Mouse (Mus musculus) common myeloid progenitor, adult 5-6 weeks (primary cell): ENCODE measurements around the gene Dnmt3a. TPM values are rescaled to one million over a fixed set of nuclear protein-coding genes. Genes with fewer than 3 reads are reported as not detected.

ENCODE experiments used
- ATAC-seq: replicated peaks from 2 replicates; pipeline ENCODE4 v1.8.0; 2016; ENCODE audit warnings: low read depth, mild to moderate bottlenecking, moderate TSS enrichment, inconsistent platforms; ENCODE audit not compliant: poor library complexity, severe bottlenecking
- total RNA-seq: library from RNA; stranded (forward); fragments of 200-1000, 187-1606 nt; gene quantifications from 2 replicates; pipeline ENCODE4 v1.2.3, GENCODE M21; 2017

Dnmt3a gene
- 23.7 and 24.7 TPM in 2 replicates for total RNA-seq

- no peak for ATAC-seq
These were observed at the start of gene Dnmt3a for GRCm38 (mm10) chr12:3805852-3806251. TSS of gene Dnmt3a (plus strand) at chr12:3806007.

DNA sequence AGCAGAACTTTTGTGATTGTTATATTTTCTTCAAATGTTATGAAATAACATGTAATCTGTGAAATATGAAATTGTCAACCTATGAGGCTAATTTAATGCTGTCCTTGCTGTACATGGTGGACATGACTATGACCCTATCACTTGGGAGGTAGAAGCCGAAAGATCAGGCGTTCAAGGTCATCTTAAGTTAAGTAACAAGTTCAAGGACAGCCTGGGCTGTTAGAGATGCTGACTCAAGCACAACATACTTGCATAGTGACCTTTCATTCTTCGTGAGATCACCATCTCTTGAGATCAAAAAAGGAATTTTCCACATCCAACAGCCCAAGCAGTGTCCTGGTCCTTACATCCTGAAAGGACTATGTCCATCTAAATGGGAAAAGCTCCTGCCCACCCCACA, 49.6 kb upstream of the Dnmt3a start:
- ATAC-seq = no peak

GRCm38 (mm10) chr12:3758127-3758526, 47.7 kb upstream of the Dnmt3a start:
- no peak for ATAC-seq

GRCm38 (mm10) chr12:3759419-3759818, 46.4 kb upstream of the Dnmt3a start:
- peak; percentile 100 for ATAC-seq

DNA sequence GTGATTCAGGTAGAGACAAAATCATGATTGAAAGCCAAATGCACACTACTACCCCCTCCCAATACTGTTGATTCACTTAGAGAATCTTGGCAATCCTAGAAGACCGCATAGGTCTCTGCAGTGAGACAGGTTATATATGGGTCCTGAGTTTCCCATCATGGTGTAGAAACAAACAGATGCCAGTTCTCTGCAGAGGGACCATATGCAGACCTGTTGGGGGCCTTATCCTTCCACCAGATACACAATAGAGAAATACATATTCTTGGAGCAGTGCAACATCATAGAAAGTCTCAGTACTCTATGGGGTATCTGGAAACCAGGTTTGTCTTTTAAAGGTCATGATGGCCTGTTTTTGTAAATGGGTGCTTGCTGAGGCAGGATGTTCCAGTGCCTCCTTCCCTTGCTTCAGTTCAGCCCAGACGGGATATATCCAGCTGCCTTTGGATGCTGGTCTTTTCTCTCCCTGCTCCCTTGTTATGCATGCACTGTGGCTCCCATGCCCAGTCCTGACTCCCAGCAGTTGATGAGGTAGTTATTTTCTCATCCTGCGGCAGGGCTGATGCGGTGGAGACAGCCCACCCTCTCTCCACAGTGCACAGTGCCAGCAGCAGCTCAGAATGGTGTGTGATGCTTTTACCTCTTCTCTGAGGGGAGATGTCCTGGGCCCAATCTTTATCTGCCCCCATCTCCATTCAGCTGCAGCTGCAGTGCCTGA, 44.8 kb upstream of the Dnmt3a start:
- no peak for ATAC-seq

- no peak for ATAC-seq
These were observed 44.1 kb upstream of the Dnmt3a start for GRCm38 (mm10) chr12:3761591-3762295.

DNA sequence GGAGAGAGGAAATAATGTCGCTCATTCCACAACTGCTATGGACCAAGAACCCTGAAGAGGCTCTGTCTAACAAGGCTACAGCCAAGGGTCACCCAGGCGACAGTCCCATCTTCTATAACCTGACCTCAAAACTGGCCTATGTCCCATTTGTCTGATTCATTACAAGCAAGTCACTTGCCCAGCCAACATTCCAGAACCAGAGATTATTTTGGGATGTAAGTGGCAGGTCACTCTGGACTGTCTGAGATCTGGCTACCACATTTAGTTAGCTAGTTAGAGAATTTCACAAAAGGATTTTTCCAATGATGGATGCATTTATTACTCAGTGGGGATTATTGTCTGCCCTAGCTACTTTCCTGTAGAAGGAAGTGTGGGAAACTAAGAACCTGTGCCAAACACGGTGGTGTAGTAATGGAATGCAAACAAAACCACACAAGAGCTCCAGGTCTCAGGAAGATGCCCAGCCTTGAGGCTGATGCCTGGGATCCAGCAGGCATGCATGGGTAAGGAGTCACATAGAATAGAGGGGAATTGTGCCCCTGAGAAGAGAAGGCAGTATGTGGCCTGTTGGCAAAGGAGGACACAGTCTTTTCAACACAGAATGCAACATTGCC, 41.5 kb upstream of the Dnmt3a start:
- ATAC-seq = no peak

- ATAC-seq = no peak
These were observed 38.4 kb upstream of the Dnmt3a start for GRCm38 (mm10) chr12:3767360-3767759.

DNA sequence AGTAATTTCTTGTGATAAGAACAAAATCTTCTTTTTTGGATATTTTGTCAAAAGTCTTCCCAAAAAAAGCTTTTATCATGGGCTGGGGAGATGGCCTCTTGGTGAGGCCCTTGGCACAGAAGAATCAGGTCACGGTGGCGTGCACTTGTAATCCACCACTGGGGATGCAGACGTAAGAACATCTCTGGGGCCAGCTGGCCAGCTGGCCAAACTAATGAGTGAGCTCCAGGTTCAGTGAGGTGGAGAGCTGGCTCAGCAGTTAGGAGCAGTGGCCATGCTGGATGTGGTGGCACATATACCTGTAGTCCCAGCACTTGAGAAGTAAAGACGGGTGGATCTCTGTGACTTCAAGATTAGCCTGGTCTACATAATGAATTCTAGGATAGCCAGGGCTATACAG, 37.4 kb upstream of the Dnmt3a start:
- ATAC-seq = no peak

- no peak for ATAC-seq
These were observed 35.3 kb upstream of the Dnmt3a start for GRCm38 (mm10) chr12:3770546-3770945.

DNA sequence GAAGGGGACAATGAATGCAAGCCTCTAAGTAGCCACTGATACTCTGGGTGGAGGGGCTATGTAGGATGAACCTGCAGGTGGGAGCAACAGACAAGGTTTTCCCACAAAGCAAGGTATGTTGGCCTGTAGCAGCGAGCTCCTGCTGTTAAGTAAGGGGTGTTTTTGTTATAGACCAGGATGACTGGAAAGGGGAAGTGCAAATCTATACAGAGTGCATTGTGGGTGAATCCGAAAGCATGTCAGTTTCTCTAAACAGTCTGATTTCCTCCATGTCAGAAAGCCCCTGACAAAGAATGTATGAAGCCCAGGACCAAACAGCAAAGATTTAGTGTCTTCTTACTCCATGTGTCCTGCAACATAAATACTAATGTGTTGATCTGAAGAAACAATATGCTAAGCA, 34.7 kb upstream of the Dnmt3a start:
- ATAC-seq = peak; percentile 66

GRCm38 (mm10) chr12:3773643-3774042, 32.2 kb upstream of the Dnmt3a start:
- ATAC-seq = no peak

DNA sequence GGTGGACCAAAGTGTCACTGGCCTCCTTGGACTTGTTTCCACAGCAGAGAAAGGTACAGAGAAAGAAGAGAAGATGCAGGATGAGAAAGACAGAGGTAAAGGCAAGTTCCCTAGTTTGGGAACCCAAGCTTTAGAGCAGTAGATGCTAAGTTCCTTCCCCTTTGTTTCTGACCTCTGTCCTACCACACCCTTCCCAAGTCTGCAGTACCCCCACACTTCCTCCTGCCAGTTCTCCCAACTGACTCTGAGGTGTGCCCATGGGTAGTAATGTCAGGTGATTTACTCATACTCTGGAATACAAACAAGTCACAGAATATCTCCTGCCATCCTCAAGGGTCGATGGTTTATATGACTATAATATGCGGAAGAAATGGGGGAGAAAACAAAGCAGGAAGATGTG, 29.8 kb upstream of the Dnmt3a start:
- peak; percentile 28; the same call in 1 of the 2 replicates for ATAC-seq

GRCm38 (mm10) chr12:3777682-3778081, 28.1 kb upstream of the Dnmt3a start:
- ATAC-seq = no peak

GRCm38 (mm10) chr12:3778286-3778685, 27.5 kb upstream of the Dnmt3a start:
- no peak for ATAC-seq

- ATAC-seq = no peak
These were observed 26.2 kb upstream of the Dnmt3a start for GRCm38 (mm10) chr12:3779639-3780038.

DNA sequence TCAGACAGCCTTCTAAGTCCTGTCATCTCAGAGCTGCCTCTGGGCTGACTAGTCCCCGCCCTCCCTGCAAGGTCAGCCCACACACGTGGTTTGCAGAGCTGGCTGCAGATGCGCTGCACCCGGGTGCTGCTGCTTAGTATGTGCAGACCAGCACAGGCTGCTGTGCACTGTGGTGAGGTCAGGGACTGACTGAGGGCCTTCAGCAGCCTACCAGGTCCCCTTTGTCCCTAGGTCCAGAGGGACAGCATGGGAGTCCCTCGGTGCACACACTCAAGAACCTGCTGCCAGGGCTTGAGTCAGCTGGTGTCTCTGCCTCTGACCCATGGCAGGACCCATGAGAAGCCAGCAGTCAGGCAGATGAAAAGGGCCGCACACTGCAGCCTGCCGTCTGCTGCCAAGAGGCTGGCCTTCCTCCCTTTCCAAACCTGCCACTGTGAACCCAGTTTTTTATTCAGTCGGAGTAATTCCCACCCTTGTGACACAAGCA, 25.4 kb upstream of the Dnmt3a start:
- ATAC-seq = peak; percentile 67

DNA sequence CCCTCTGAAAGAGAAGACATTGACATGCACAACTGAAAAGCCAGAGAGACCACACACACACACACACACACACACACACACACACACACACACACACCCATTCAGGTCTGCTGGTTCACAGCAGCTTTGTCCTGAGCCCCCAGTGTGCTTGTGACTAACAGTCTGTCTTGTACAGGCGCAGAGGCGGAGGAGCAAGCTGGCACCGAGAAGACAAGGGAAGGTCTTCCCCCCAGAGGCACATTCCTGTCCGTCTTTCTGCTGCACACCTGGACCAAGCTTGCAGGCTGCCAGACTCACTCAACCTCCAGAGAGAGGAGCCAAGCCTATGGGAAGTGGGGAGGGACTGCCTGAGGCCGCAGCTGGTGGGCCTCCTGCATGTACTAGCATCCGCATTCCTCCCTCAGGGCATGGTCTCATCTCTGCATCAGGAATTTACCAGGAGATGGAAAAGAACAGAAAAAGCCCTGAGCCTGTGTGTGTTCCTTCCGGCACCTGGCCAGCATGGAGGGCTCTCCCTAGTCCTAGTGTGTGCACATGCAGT, 24.8 kb upstream of the Dnmt3a start:
- ATAC-seq = peak; percentile 13; the same call in 1 of the 2 replicates

GRCm38 (mm10) chr12:3781482-3781881, 24.3 kb upstream of the Dnmt3a start:
- ATAC-seq = peak; percentile 93

GRCm38 (mm10) chr12:3783196-3783825, 22.5 kb upstream of the Dnmt3a start:
- no peak for ATAC-seq
